Mouse (Mus musculus) gastrocnemius, postnatal 4 days (tissue): Measurements from ENCODE around the gene Lrrc46. TPM values are rescaled to one million over a fixed set of nuclear protein-coding genes. Genes with fewer than 3 reads are reported as not detected.

Source experiments
- DNase-seq, 2 experiments: peaks; one replicate each; pipeline ENCODE4 v3.0.0; 2021 to 2022; ENCODE audit warnings: low spot score in 2 of 2, mixed read lengths in 2 of 2
- total RNA-seq, 2 experiments: library from RNA; stranded (reverse); gene quantifications; 2 replicates each; pipeline ENCODE4 v1.2.3; 2021

The Lrrc46 gene
- total RNA-seq, 2 experiments from 2014 or later: 0.47 TPM; not detected in 1

DNA sequence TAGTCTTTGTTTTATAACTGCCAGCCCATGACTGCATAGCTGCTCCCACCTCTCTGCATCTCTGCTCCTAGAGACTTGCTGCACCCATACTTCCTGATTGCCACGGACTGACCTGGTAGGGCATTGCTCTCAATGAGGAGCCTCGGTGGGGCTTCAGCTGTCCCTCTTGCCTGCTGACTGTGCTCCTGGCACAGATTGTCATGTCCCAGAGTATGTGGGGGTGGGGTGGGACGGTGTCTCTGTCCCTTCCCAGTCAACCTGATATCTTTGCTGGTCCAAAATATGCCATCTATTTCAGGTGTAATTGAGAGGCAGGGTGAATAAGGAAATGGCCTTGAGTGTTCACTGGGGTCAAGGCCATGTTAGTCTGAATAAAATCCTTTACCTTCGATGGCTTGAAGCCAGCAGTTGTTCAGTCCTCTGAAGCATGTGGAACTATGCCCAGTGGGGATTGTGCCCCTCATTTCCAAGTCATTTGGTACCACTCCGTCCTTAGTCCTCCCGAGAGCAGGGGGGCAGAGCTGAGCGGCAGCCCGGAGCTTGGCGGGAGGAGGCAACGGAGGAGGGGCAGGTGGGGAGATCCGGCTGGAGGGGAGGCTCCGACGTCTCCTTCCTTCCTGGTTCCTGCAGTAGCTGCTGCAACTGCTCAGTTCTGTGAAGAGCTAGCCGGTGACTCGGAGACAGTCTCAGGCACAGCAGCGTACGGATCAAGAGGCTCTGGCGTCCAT is 9.2 kb upstream of the Lrrc46 start, which contains the start of gene Osbpl7:
Gene Osbpl7 (plus strand): TSS at position 413 of the 728 bp plus-strand sequence.
- peak; percentile 59 to 77 for DNase-seq

DNA sequence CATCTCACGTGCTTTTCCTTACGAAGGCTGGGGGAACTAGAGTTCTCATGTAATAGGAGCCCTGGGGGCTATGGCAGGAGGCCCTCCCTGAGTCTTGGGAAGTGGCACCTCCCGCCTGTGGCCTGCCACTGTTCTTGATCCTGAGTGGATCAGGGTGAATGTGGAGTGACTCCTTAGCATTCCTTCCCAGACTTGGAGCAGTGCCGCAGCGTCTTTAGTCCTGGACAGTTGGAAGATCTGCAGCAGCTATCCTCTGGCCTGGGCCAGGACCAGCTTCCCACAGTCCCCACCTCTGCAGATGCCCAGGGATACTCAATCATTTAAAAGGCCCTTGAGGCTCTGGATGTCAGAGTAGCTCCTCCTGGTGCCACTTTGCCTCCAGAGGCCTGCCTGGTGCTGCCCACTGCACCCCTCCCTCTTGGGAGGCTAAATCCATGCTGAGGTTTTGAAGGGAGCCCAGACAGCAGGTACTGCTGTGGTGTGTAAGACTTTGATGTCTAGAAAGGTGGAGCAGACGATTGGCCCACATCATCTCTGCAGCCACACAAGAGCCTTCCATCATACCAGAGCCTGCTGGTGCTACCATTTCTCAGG is 8.4 kb upstream of the Lrrc46 start:
- no peak for DNase-seq

DNA sequence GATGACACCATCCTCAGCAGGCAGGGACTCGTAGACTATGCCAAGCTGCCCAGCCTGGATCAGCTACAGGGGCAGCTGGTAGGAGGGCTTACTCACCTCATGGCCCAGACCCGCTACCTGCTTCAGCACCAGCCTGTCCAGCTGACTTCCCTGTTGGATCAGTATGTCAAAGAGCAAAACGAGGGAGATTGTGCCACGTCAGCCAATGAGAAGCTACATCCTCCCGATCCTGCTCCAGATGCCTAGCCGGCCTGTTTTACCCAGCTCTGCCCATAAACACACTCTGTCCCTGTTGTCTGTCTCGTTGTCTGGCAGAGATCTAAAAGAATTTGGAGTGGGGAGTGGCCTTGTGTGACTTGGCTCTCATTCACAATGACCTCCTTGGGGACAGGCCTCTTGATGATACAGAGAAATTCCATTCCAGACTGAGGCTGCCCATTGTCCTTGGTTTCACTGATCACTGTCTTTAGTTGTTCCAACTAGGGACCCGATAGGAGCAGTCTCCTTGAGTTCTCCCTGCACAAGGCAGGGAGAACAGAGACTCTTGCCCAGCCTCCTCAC is 7.0 kb upstream of the Lrrc46 start:
- DNase-seq: no peak

DNA sequence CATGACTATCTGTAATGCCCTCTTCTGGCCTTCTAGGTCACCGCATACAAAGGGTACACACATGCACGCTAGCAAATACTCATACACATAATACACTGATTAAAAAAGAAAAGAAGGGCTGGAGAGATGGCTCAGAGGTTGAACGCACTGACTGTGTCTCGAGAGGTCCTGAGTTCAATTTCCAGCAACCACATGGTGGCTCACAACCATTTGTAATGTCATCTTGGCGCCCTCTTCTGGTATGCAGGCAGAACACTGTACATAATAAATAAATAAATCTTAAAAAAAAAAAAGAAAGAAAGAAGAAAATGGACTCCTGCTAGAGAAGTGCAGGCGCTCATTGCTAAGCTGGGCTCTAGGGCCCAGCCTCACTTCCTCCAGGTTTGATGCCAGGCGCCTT is 4.7 kb upstream of the Lrrc46 start:
- DNase-seq: no peak

DNA sequence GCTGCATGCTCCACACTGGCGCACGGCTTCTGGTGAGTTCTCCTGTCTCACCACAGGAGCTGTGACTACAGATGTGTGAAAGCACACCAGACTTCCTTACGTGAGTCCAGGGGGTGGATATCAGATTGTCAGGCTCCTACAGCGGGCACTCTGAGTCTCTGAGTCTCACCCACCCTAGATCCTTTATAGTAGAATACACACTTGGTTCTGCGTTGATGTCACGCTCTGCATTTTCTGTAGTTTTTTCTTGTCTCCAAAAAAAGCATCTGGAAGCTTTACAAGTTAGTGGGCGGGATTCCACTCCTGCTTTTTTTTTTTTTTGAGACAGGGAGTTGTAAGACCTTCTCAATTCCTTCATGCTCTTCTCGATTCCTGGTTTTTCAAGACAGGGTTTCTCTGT is 3.7 kb upstream of the Lrrc46 start:
- DNase-seq: no peak

DNA sequence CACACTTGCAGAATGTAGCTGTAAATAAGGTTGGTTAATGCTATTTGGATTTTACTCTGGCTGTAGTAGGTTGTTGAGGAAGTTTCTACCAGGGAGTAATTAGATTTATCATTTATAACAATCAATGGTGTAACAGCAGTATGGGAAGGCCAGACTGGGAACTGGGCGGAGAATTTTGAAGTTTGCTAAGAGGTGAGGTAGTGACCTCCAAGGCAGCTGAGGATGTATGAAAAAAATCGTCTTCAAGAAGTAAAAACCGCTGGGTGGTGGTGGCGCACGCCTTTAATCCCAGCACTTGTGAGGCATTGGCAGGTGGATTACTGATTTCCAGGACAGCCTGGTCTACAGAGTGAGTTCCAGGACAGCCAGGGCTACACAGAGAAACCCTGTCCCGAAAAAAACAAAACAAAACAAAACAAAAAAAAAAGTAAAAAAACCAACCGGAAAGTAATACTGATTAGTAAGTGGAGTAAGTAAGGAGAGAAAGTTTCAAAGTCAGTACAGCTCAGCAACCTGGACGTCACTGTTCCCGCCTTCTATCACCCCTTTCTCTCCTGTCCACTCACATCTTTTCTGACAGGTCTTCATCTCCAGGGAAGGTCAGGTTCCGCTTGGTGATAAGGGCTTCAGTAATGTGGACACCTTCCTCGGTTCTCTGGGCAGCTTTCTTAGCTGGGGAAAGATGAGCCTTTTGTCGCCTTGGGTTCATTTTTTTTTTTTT is 746 bp downstream of the Lrrc46 start:
- DNase-seq: no peak

DNA sequence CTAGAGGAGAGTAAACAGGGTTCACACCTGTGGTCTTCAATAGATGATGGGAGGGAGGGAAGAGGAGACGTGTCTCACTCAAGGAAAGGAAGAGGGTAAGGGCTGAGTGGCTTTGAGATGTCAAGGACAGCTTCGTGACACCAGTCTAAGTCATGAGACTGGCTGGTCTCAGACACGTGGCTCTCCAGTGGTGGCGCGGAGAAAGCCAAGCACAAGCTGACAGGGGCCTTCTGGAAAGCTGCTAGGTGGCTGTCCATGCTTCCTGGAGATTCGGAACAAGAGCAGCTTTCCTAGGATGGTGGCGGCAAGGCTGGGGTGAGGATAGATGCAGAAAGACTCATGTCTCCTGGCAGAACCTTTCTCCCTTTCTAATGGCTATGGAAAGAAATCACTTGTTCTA is 2.3 kb downstream of the Lrrc46 start:
- no peak for DNase-seq

DNA sequence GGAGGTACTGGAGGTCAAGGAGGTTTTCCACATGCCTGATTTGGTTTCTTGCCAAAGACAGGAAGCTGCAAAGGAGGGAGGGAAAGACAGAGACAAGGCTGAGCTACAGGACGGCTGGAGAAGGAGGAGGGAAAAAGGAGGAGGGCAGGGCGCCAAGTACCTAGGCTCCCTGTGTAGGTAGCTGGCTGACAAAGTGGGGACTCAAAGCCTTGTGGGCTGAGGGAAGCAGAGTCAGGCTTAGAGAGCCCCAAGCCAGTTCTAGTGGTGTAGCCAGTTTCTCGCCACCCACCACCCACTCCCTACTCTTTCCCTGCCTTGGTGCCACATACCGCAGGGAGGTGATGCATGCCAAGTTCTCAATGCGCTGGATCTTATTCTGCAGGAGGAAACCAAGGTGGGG is 5.1 kb downstream of the Lrrc46 start:
- no peak for DNase-seq

DNA sequence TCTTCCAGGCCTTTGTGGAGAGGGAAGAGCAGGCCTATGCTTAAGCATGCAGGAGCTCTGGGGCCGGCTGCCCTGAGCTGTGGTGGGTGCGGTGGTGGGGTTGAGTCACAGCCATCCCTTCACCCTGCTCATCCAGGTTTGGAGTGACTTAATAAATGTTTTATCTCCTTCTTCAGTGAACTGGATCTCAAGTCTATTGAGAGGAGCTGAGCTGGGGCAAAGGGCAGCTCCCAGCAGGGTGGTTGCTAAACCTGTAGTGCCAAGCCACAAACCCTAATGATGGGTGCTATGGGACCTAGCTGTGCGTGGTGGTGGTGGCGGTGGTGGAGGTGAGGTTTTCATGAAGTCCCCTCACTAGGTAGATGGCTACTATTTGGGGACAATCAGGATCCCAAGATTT is 7.4 kb downstream of the Lrrc46 start:
- DNase-seq: no peak

DNA sequence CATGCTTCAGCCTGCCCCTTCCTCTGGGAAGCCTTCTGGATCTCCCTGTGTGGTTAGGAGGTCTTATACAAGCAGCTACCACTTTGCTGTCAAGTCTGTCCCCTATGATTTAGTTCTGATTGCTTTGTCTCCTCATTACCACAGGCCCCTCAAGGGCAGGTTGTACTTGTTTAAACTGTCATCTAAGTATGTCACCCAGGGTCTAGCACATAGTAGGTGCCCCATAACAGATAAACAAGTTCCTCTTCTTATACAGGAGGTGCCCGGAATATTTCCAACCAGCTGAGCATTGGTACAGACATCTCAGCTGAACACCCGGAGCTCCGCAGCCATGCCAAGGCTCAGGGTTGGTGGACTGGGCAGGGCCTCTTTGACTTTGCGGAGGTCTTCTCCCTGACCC is 8.7 kb downstream of the Lrrc46 start:
- DNase-seq: no peak

DNA sequence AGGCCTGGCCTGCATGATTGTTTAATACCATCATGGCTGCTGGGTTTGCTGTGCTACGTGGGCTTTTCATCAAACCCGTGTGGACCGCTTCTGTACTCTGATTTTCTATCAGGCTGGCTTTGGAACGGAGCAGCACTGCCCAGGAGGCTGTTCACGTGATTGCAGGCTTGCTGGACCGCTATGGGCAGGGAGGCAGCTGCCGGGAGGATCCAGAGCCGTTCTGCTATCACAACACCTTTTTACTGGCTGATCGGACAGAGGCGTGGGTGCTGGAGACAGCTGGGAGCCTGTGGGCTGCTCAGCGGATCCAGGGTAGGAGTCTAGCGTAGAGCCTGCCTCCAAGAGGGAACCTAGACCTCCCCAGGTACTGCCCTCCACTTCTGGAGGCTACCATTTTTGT is 9.2 kb downstream of the Lrrc46 start:
- DNase-seq: no peak

DNA sequence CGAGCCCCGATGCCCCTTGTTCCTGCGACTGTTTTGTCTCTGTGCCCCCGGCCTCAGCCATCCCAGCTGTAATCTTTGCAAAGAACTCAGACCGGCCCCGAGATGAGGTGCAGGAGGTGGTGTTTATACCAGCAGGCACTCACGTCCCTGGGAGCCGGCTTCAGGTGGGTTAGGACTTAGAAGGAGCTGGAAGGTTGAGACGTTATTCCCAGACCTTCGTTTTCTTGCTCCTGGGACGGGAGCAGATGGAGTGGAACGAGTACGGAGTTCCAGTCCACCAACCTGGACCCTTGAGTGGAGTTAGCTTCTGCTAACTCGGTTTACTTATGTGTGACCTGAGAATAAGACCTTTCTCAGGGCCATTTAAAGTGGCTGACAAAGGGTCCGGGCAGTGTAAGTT is 10.8 kb downstream of the Lrrc46 start:
- no peak for DNase-seq

DNA sequence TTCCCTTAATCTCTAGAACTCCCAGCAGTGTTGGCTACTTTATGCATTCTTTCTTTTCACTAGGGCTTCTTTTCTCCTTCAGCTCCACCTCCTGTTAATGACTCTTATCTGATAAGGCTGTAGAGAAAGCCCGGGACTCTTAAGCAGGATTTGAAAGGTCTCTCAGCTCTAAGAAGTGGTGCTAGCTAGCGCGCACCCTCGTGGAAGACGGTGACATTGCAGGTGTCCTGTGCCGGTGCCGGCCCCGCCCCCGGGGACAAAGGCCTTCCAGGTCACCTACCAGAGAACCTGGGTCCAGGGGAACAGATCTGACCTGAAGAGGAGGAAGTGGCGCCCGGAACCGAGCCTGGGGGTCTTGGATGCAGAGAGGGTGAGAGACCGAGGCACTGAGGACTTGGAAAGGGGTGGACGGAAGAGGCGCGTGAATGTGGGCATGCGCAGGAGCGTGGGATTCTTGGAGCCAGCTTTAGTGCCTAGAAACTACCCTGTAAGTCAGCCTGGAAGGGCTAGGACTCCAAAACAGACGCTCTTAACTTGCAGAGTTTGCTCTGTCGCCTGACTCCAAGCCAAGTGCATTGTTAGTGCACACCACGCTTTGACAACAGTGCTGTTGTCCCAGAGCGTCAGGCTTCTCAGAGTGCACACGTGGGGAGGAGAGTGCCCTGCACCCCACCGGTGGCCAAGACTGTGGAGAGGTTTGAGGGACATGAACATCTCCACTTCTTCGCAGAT is 11.4 kb downstream of the Lrrc46 start, which contains the start of gene Scrn2:
Gene Scrn2 (plus strand): TSS at position 253 of the 732 bp plus-strand sequence.
- DNase-seq: peak; percentile 60 to 78

DNA sequence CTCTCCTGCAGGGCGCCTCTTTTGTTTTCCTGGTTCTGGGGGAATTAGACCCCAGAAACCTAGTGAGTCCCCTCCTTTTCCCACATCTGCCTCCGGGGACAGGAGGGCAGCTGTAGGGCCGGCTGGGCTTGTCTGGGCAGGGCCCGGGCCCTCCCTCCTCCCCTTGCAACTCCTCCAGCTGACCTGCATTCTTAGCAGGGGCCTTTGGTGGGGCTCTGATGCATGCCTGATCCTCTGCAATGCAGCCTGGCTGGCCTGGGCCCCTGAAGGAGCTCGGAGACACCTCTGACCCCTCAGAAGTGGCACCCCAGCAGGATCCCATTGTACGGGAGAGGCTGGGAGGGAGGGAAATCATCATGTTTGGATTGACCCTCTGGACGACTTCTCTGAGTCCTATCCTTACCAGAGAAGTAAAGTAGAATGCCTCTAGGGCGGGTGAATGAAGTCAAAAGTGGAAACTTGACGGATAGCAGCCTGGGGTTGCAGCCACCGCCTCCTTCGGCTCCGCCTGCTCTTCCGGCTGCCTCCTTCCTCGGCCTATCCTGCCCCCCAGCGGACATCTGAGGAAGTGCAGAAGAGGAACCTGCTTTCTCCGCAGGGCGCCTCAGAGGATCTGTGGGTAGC is 15.4 kb downstream of the Lrrc46 start:
- peak; percentile 81 to 88 for DNase-seq

DNA sequence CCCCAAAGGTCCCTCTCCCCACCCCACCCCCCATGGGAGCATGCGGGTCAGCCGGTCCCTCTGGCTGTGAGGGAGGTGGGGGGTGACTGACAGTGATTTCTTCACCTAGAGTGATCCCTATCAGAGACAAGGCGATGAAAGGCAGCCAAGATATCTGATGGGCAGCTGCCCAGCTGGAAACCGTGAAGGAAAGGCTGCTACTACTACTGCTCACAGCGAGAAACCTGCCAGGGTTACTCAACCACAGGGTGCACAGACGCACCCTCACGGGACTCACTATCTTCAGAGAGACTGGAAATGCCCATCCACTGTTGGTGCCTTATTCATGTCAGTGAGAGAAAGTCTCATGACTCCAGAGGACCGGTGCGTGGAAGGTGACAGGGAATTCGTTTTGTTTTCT is 16.2 kb downstream of the Lrrc46 start:
- no peak for DNase-seq

DNA sequence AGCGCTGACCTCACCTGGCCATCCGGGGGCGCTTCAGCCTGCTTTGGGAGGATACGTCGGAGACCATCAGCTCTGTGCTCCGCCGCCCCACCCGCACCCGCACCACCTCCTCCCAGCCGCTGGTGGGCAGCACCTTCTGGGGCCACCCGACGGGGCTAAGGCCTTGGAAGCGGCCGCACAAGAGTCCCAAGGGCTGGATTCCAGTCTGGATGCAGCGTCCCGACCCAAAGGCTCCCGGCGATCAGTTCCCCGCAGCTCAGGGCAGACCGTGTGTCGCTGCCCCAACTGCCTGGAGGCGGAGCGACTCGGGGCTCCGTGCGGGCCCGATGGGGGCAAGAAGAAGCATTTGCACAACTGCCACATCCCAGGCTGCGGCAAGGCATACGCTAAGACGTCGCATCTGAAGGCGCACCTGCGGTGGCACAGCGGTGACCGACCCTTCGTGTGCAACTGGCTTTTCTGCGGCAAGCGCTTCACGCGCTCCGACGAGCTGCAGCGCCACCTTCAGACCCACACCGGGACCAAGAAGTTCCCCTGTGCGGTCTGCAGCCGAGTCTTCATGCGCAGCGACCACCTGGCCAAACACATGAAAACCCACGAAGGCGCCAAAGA is 19.2 kb downstream of the Lrrc46 start:
- DNase-seq: peak; percentile 69 to 77

DNA sequence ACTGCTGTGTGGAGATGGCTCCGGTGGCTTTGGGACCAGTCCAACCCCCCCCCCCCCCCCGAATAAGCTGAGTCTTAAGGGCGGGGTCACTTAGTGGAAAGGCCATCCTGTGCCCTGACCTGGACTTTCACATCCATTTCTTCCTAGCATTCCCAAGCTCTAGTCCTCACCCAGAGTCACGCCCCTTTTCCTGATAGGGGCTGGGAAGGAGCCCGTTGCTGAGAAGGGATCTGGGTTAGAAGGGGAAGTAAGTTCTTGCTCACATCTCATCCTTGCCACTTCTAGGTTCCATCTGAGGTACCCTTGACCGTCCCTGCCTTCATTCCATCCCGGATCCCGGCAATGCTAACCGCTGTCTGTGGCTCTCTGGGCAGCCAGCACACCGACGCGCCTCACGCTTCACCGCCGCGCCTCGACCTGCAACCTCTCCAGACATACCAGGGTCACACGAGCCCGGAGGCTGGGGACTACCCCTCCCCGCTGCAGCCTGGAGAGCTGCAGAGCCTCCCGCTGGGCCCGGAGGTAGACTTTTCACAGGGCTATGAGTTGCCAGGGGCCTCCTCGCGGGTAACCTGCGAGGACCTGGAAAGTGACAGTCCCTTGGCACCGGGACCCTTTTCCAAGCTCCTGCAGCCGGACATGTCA is 20.0 kb downstream of the Lrrc46 start:
- peak in 1 of 2 experiments; percentile 15 for DNase-seq

DNA sequence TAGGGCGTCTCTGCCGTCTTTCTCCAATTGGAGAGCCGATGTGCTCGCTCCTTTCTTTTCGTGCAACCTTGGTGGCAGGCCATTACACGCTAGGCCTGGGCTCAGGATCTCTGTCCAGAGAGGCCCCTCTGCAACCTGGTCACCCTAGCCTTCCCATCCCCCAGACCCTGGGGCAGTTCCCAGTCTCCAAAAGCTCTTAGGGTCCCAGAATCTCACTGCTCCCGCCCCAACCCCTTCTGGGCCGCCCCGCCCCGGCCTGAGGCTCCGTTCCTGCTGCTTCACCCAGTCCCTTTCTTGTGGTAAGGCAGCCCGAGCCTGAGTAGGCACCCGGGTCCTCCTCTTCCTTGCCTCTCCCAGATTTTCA is 21.9 kb downstream of the Lrrc46 start:
- no peak for DNase-seq

DNA sequence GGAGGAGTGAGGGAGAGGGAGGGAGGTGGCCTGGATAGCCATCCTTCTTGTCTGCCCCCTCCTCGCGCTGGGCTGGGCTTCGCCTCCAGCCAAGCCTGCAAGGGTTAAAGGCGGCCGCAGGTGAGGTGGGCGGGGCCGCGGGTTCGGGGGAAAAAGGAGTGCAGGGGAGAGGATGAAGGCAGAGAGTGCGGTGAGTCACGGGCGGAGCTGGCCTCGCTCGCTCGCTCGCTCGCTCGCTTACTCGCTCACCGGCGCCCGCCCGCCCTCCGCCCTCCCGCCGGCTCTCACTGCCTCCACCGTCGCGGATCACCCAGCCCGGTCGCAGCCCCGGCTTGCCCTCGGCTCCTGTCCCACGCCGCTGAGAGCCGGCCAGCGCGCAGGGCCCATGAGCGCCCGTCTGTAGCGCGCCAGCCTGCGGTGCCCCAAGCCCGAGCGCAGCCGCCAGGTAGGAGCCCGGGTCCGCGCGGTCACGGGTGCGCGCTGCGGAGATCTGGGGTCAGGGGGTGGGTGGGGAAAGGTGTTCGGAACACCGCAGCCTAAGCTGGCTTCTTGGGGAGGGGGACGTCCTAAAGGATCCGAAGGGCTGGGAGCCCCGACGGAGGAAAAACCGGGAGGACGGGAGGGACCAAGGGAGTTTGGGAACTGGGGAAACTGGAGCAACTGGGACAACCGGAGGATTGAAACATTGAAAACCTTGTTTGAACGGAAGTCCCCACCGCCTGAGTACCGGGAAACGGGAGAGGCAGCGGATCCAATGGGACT is 22.4 kb downstream of the Lrrc46 start:
- DNase-seq: no peak
